Mouse (Mus musculus) CH12.LX (cell line): Measurements from ENCODE around the gene Tubg1. TPM values are rescaled to one million over a fixed set of nuclear protein-coding genes. Genes with fewer than 3 reads are reported as not detected.

Experiments
- DNase-seq: peaks from one replicate; pipeline ENCODE4 v3.0.0-alpha.2; 2013; ENCODE audit errors: extremely low read depth
- H3K27ac ChIP-seq: 2 replicates; pipeline ENCODE4 v1.5.1; 2012; ENCODE audit warnings: low read depth, mild to moderate bottlenecking, control low read depth, moderate library complexity; ENCODE audit not compliant: insufficient read depth
- H3K27me3 ChIP-seq: replicated peaks from 2 replicates; pipeline ENCODE3; 2012; ENCODE audit warnings: inconsistent platforms
- H3K36me3 ChIP-seq, 2 experiments: replicated peaks in 1 of 2; 2 replicates each; pipeline versions ENCODE3 to v1.6.1; 2012; ENCODE audit warnings: inconsistent platforms in 1 of 2, low read length in 1 of 2, mild to moderate bottlenecking in 1 of 2, mixed read lengths in 1 of 2, moderate library complexity in 1 of 2; ENCODE audit not compliant: control insufficient read depth in 1 of 2, insufficient read depth in 1 of 2
- H3K4me1 ChIP-seq, 2 experiments: 2 replicates each; pipeline ENCODE4 v1.6.1; 2012; ENCODE audit warnings: inconsistent platforms in 1 of 2, moderate library complexity in 1 of 2; ENCODE audit not compliant: insufficient read depth in 2 of 2, control insufficient read depth in 1 of 2
- H3K4me2 ChIP-seq: 2 replicates; pipeline ENCODE4 v1.6.1; 2012; ENCODE audit warnings: low read depth, mild to moderate bottlenecking, control low read depth; ENCODE audit not compliant: poor library complexity, insufficient read depth, severe bottlenecking
- H3K4me3 ChIP-seq, 3 experiments: fragments of 150-350 bp in 1 of 3; sonication (generic) in 1 of 3; replicated peaks in 1 of 3; 2 replicates each; pipeline versions ENCODE3 to v1.5.1; 2011 to 2012; ENCODE audit warnings: low read depth in 2 of 3, low read length in 2 of 3, mild to moderate bottlenecking in 2 of 3, moderate library complexity in 2 of 3, control low read depth in 1 of 3, improper control_type of control experiment in 1 of 3, inconsistent platforms in 1 of 3, mixed read lengths in 1 of 3; ENCODE audit not compliant: poor library complexity in 1 of 3
- H3K79me2 ChIP-seq: replicated peaks from 2 replicates; pipeline ENCODE4 v1.6.1; 2012; ENCODE audit warnings: mild to moderate bottlenecking, moderate library complexity; ENCODE audit not compliant: control insufficient read depth, poor library complexity, insufficient read depth, severe bottlenecking; ENCODE audit errors: extremely low read depth
- H3K9ac ChIP-seq: 2 replicates; pipeline ENCODE4 v1.6.1; 2012; ENCODE audit warnings: low read depth, mild to moderate bottlenecking, control low read depth, moderate library complexity; ENCODE audit not compliant: insufficient read depth
- H3K9me3 ChIP-seq: replicated peaks from 2 replicates; pipeline ENCODE3; 2012; ENCODE audit warnings: low read length, inconsistent platforms, mixed read lengths
- BHLHE40 ChIP-seq: IDR thresholded peaks from 2 replicates; pipeline ENCODE4 v1.6.1; 2011; ENCODE audit warnings: mild to moderate bottlenecking, low read depth, low read length, improper control_type of control experiment
- E2F4 ChIP-seq: IDR thresholded peaks from 2 replicates; pipeline ENCODE4 v1.6.1; 2011; ENCODE audit warnings: low read depth, low read length, improper control_type of control experiment; ENCODE audit not compliant: insufficient replicate concordance
- ELF1 ChIP-seq: IDR thresholded peaks from 2 replicates; pipeline ENCODE4 v1.6.1; 2014; ENCODE audit warnings: low read depth, mild to moderate bottlenecking, inconsistent platforms, low read length, improper control_type of control experiment
- HCFC1 ChIP-seq: IDR thresholded peaks from 2 replicates; pipeline ENCODE4 v1.6.1; 2012; ENCODE audit warnings: low read depth, mild to moderate bottlenecking, inconsistent platforms, low read length, improper control_type of control experiment
- JUND ChIP-seq: conservative IDR thresholded peaks from 2 replicates; pipeline ENCODE4 v1.6.1; 2011; ENCODE audit warnings: low read depth, low read length, improper control_type of control experiment
- KAT2A ChIP-seq: IDR thresholded peaks from 2 replicates; pipeline ENCODE4 v1.6.1; 2012; ENCODE audit warnings: low read length, improper control_type of control experiment, inconsistent platforms; ENCODE audit not compliant: insufficient replicate concordance
- MAFK ChIP-seq: IDR thresholded peaks from 2 replicates; pipeline ENCODE4 v1.6.1; 2011; ENCODE audit warnings: low read length, improper control_type of control experiment; ENCODE audit not compliant: insufficient replicate concordance
- MAX ChIP-seq: IDR thresholded peaks from 2 replicates; pipeline ENCODE4 v1.6.1; 2011; ENCODE audit warnings: low read length, improper control_type of control experiment
- MAZ ChIP-seq: IDR thresholded peaks from 2 replicates; pipeline ENCODE4 v1.6.1; 2012; ENCODE audit warnings: low read depth, mild to moderate bottlenecking, inconsistent platforms, low read length, improper control_type of control experiment, moderate library complexity
- MXI1 ChIP-seq: IDR thresholded peaks from 2 replicates; pipeline ENCODE4 v1.6.1; 2011; ENCODE audit warnings: mild to moderate bottlenecking, low read depth, low read length, improper control_type of control experiment
- NELFE ChIP-seq: IDR thresholded peaks from 2 replicates; pipeline ENCODE4 v1.6.1; 2011; ENCODE audit warnings: low read depth, low read length, improper control_type of control experiment
- NRF1 ChIP-seq: IDR thresholded peaks from 2 replicates; pipeline ENCODE4 v1.6.1; 2014; ENCODE audit warnings: low read depth, mild to moderate bottlenecking, inconsistent platforms, low read length, improper control_type of control experiment, moderate library complexity
- POLR2A ChIP-seq: IDR thresholded peaks from 2 replicates; pipeline ENCODE4 v1.6.1; 2011; ENCODE audit warnings: low read depth, mild to moderate bottlenecking, improper control_type of control experiment, low read length
- POLR2AphosphoS2 ChIP-seq: IDR thresholded peaks from 2 replicates; pipeline ENCODE4 v1.6.1; 2011; ENCODE audit warnings: low read depth, low read length, improper control_type of control experiment
- RAD21 ChIP-seq: IDR thresholded peaks from 2 replicates; pipeline ENCODE4 v1.6.1; 2011; ENCODE audit warnings: low read depth, mild to moderate bottlenecking, low read length, improper control_type of control experiment, moderate library complexity
- RCOR1 ChIP-seq: conservative IDR thresholded peaks from 2 replicates; pipeline ENCODE4 v1.6.1; 2012; ENCODE audit warnings: low read depth, mild to moderate bottlenecking, inconsistent platforms, low read length, improper control_type of control experiment
- SIN3A ChIP-seq: IDR thresholded peaks from 2 replicates; pipeline ENCODE4 v1.6.1; 2012; ENCODE audit warnings: low read length, improper control_type of control experiment, inconsistent platforms
- TBP ChIP-seq: conservative IDR thresholded peaks from 2 replicates; pipeline ENCODE4 v1.6.1; 2011; ENCODE audit warnings: low read depth, low read length, improper control_type of control experiment
- TCF12 ChIP-seq: IDR thresholded peaks from 2 replicates; pipeline ENCODE4 v1.6.1; 2014; ENCODE audit warnings: low read depth, mild to moderate bottlenecking, inconsistent platforms, low read length, improper control_type of control experiment
- USF1 ChIP-seq: IDR thresholded peaks from 2 replicates; pipeline ENCODE4 v1.6.1; 2014; ENCODE audit warnings: low read depth, mild to moderate bottlenecking, inconsistent platforms, low read length, improper control_type of control experiment
- USF2 ChIP-seq: conservative IDR thresholded peaks from 2 replicates; pipeline ENCODE4 v1.6.1; 2011; ENCODE audit warnings: low read depth, low read length, improper control_type of control experiment
- ZMIZ1 ChIP-seq: IDR thresholded peaks from 2 replicates; pipeline ENCODE4 v1.6.1; 2012; ENCODE audit warnings: low read depth, mild to moderate bottlenecking, inconsistent platforms, low read length, improper control_type of control experiment
- dilution Hi-C: fragments of 300-500 bp; cut with MboI; formaldehyde crosslinking; loops from 2 replicates; pipeline ENCODE4 v1.14.3; 2020; ENCODE audit warnings: low sequenced_read_pairs; ENCODE audit not compliant: extremely low pct_unique_long_range_greater_than_20kb, extremely low pct_ligation_motif_present
- in situ Hi-C: fragments of 300-500 bp; cut with MboI; formaldehyde crosslinking; loops from 3 replicates; pipeline ENCODE4 v1.14.3; 2019; ENCODE audit warnings: low sequenced_read_pairs, low pct_ligation_motif_present, low pct_unique_long_range_greater_than_20kb, mixed read lengths
- polyA plus RNA-seq: library from polyadenylated mRNA; unstranded; fragments of >175 nt; gene quantifications from 2 replicates; pipeline ENCODE4 v1.2.1, GENCODE M21; 2012; ENCODE audit warnings: low read depth; ENCODE audit not compliant: insufficient read length
- total RNA-seq, 2 experiments: library from RNA; depleted of rRNA; stranded (reverse); fragments of 300-350 nt in 1 of 2; fragments of >200 nt in 1 of 2; gene quantifications; 2 replicates each; pipeline ENCODE4 v1.2.3; 2012 to 2014

The Tubg1 gene
- total and polyA plus RNA-seq, 3 experiments: 57.4 to 190 (median 108) TPM

GRCm38 (mm10) chr11:101086756-101087681, 32.7 kb upstream of the Tubg1 start, which contains the start of gene Mlx:
Gene Mlx (plus strand): TSS chr11:101087277.
- dilution Hi-C loops (no loop called here), in situ Hi-C loops (loop anchor here (10.0 kb wide), 1 partner anchor 218 kb away; the partner anchor contains the start of gene Becn1)
- peak; percentile 93 for TF ChIP-seq NRF1
- TF ChIP-seq NELFE: peak; percentile 84
- TF ChIP-seq E2F4: no peak
- TF ChIP-seq USF2: peak; percentile 99
- TF ChIP-seq TCF12: peak; percentile 70
- peak; percentile 21; the same call in 1 of the 2 replicates for TF ChIP-seq ZMIZ1
- TF ChIP-seq USF1: peak; percentile 98
- TF ChIP-seq RAD21: no peak
- TF ChIP-seq SIN3A: peak; percentile 88; the same call in 1 of the 2 replicates
- TF ChIP-seq ELF1: peak; percentile 95
- no peak for TF ChIP-seq KAT2A
- TF ChIP-seq MXI1: peak; percentile 48; the same call in 1 of the 2 replicates
- TF ChIP-seq MAFK: no peak
- TF ChIP-seq TBP: peak; percentile 92
- TF ChIP-seq JUND: peak; percentile 37; the same call in 1 of the 2 replicates
- TF ChIP-seq MAZ: peak; percentile 96
- peak; percentile 97 for TF ChIP-seq MAX
- peak; percentile 75; the same call in 1 of the 2 replicates for TF ChIP-seq POLR2AphosphoS2
- no peak for TF ChIP-seq RCOR1
- TF ChIP-seq HCFC1: peak; percentile 76
- TF ChIP-seq BHLHE40: peak; percentile 96
- TF ChIP-seq POLR2A: peak; percentile 90
- H3K4me2 ChIP-seq: peak within 1 kb of the TSS; percentile 53
- no peaks in the 10 kb centered on the region for H3K27me3 ChIP-seq
- peak; percentile 98 for DNase-seq
- peak within 1 kb of the TSS; percentile 63 for H3K27ac ChIP-seq
- peaks cover 26 to 62% of the 10 kb centered on the region in 2 experiments for H3K4me1 ChIP-seq
- H3K79me2 ChIP-seq: peaks cover 22% of the 10 kb centered on the region; the same call in 1 of the 2 replicates
- peaks cover 44 to 70% of the 10 kb centered on the region in 2 experiments for H3K36me3 ChIP-seq
- H3K4me3 ChIP-seq: peak within 1 kb of the TSS; percentile 49 to 79 (median 68)
- H3K9ac ChIP-seq: peak within 1 kb of the TSS; percentile 77
- no peaks in the 10 kb centered on the region for H3K9me3 ChIP-seq
